Mouse (Mus musculus): ENCODE measurements at regions not wholly inside any gene's neighbourhood (a gene's known extent, or its start where the extent isn't known, plus 50 kb on each side); places are given as distances from the start of the nearest gene placed in this dataset.

DNA sequence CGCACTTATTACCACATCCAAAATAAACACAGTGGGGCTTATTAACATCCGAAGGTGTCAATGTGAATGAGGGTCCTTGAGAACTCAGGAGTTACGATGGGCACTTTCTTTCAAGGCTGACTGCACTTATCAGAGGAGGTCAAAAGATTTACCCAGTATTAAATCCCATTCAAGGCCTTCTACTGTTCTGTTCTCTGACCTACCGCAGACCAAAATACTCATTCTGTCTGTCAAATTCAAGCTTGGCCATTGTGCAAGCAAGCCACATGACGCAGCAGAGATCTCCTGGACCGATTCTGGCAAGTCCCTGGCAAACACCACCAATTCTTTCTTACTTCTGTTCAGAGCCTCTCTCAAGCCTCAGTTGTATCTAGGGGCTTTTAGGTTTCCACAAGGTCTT, 80.8 kb upstream of the Maf start:
- ATAC-seq (ENCODE audit: insufficient number of reproducible peaks, insufficient read depth, low FRiP score, low TSS enrichment) = no peak
- no peaks in the 10 kb centered on the region for H3K9me3 ChIP-seq
- 71% methylated on average over 6 of the region's 6 CpGs for WGBS
- no peak overlapping the region for H3K27ac ChIP-seq
- no peaks in the 10 kb centered on the region for H3K36me3 ChIP-seq
- H3K4me3 ChIP-seq = no peak overlapping the region
- no peak overlapping the region for H3K4me2 ChIP-seq (replicated peaks)
- H3K4me1 ChIP-seq = no peaks in the 10 kb centered on the region
- no peaks in the 10 kb centered on the region for H3K27me3 ChIP-seq
- H3K9ac ChIP-seq = no peak overlapping the region

DNA sequence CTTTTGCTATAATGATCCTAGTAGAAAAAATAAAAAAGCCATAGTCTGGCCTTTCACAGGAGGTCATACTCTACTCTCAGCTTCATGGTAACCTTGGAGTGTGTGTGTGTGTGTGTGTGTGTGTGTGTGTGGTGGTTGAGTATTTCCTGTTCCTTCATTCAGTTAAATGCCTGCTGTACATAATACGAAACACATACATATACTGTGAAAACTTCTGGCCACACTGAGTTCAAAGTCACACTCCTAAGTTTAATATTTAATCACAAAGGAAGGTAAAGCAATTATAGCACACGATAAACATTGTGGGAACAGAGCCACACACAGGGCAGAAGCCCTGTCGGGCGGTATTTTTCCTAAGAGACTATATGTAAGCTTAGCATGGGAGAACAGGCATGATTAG, 78.6 kb upstream of the Maf start:
- no peak overlapping the region for H3K4me2 ChIP-seq (replicated peaks)
- WGBS = 92% methylated on average over 4 of the region's 4 CpGs
- no peaks in the 10 kb centered on the region for H3K36me3 ChIP-seq
- ATAC-seq (ENCODE audit: insufficient number of reproducible peaks, insufficient read depth, low FRiP score, low TSS enrichment) = no peak
- H3K27ac ChIP-seq = no peak overlapping the region
- H3K9ac ChIP-seq = no peak overlapping the region
- H3K9me3 ChIP-seq = no peaks in the 10 kb centered on the region
- no peaks in the 10 kb centered on the region for H3K27me3 ChIP-seq
- no peak overlapping the region for H3K4me3 ChIP-seq
- H3K4me1 ChIP-seq = no peaks in the 10 kb centered on the region

DNA sequence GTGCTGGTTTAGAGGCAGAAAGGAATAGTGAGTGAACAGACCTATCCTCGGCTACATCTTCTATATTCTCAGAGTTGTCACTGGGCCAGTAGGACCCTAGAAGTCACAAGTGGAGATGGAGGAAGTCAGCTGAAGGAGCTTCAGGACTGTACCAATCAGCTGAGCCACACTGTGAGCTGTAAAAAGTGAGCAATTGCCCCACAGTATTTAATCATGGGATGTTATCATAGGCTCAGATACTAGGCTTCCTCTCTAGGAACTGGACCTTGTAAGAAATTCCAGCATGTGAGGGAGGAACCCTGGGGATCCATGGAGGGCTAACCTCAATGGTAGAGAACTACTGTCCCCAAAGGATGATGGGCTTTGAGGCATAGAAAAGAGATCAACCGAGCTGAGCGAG, 78.2 kb upstream of the Maf start:
- Histone ChIP-seq H3K27ac (no peak overlapping the region), H3K9me3 (no peaks in the 10 kb centered on the region), H3K9ac (no peak overlapping the region), H3K4me2 (replicated peaks) (no peak overlapping the region), H3K4me1 (no peaks in the 10 kb centered on the region), H3K27me3 (no peaks in the 10 kb centered on the region), H3K36me3 (no peaks in the 10 kb centered on the region), H3K4me3 (no peak overlapping the region)
- WGBS = 94% methylated on average over 3 of the region's 3 CpGs
- no peak for ATAC-seq (ENCODE audit: insufficient number of reproducible peaks, insufficient read depth, low FRiP score, low TSS enrichment)

DNA sequence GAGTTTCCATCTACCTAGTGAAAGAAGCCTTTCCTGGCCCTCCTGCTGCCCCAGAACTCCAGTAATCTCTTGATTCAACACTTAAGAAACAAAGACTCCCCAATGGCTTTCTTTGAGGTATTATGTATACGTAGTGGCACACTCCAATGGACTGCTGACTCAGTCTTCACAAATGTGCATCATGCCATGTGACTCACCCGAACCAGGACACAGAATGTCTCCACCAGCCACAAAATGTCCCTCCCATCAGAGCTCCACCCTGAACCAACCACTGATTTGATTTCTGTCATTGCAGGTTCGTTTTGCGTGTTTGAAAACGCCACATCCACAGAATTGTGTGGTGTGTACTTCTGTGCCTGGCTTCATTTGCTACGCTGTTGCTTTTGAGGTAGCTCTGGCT, 75.8 kb upstream of the Maf start:
- Histone ChIP-seq H3K4me1 (no peaks in the 10 kb centered on the region), H3K9me3 (no peaks in the 10 kb centered on the region), H3K9ac (no peak overlapping the region), H3K36me3 (no peaks in the 10 kb centered on the region), H3K27ac (no peak overlapping the region), H3K27me3 (no peaks in the 10 kb centered on the region), H3K4me3 (no peak overlapping the region), H3K4me2 (replicated peaks) (no peak overlapping the region)
- ATAC-seq (ENCODE audit: insufficient number of reproducible peaks, insufficient read depth, low FRiP score, low TSS enrichment) = no peak
- 90% methylated on average over 6 of the region's 6 CpGs for WGBS

DNA sequence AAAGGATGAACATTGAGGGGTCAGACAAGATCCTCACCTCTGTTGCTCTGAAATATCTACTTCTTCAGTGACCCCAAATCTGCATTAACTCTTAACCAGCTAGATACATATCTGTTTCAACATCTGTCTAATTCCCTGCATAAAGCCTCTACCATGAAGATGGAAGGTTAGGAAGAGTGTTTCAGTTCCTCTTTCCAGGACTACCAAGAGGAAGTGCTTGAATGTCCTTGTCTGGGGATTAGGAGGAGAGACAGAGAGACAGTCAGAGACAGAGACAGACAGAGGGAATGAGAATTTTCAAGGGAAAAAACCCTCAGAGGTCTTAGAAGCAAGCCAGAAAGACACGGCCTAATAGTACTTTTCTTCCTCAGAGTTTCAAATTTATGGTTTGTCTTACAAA, 70.8 kb upstream of the Maf start:
- H3K9ac ChIP-seq = no peak overlapping the region
- H3K4me3 ChIP-seq = no peak overlapping the region
- 92% methylated on average over 1 of the region's 1 CpGs for WGBS

DNA sequence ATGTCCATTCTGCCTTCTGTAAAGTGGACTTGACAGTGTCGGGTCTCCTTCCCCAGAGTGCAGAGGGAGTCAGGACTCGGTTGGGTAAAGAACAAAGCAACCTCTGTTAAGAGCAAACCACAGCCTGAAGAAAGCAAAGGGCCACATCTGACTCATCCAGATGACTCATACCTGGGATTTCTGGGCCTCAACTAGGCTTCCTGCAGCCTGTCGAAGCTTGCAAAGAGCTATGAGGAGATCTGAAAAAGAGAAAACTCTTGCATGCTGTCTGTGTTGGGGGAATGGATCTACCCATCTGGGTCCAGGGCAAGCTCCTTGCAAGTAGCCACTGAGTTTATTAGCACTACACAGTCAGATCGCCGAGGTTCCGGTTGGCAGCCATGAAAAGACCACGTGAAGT, 63.5 kb upstream of the Maf start:
- H3K4me2 ChIP-seq (replicated peaks) = no peak overlapping the region
- no peak for ATAC-seq (ENCODE audit: insufficient number of reproducible peaks, insufficient read depth, low FRiP score, low TSS enrichment)
- WGBS = 69% methylated on average over 7 of the region's 7 CpGs

More for the DNA sequence above, 70.8 kb upstream of the Maf start:
- Histone ChIP-seq H3K36me3 (no peaks in the 10 kb centered on the region), H3K4me2 (replicated peaks) (no peak overlapping the region), H3K27me3 (no peaks in the 10 kb centered on the region), H3K27ac (no peak overlapping the region), H3K9me3 (no peaks in the 10 kb centered on the region), H3K4me1 (no peaks in the 10 kb centered on the region)
- no peak for ATAC-seq (ENCODE audit: insufficient number of reproducible peaks, insufficient read depth, low FRiP score, low TSS enrichment)

DNA sequence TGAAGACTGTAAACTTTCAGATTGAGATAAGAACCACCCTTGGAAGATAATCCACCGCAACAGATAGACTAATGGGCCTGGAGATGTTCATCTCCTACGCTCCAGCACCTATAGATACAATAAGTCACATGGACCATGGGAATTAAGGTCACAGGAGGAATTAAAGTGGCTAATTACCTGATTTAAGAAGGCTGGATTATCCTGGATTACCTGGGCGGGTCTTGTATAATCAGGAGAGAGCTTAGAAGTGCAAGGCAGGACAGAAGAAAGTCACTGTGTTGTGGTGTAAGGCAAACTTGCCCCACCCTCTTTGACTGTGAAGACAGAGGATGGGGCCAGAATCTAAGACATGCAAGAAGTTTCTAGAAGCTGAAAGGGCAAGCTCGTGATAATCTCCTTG, 61.0 kb upstream of the Maf start:
- H3K9ac ChIP-seq = no peak overlapping the region
- no peak overlapping the region for H3K4me2 ChIP-seq (replicated peaks)
- ATAC-seq (ENCODE audit: insufficient number of reproducible peaks, insufficient read depth, low FRiP score, low TSS enrichment) = no peak
- H3K27ac ChIP-seq = no peak overlapping the region
- H3K4me3 ChIP-seq = no peak overlapping the region
- H3K4me1 ChIP-seq = peaks cover 10% of the 10 kb centered on the region
- H3K36me3 ChIP-seq = no peaks in the 10 kb centered on the region
- no peaks in the 10 kb centered on the region for H3K27me3 ChIP-seq
- H3K9me3 ChIP-seq = no peaks in the 10 kb centered on the region
- 85% methylated on average over 4 of the region's 4 CpGs for WGBS

More for the DNA sequence above, 63.5 kb upstream of the Maf start:
- H3K27me3 ChIP-seq = no peaks in the 10 kb centered on the region
- H3K27ac ChIP-seq = no peak overlapping the region
- no peaks in the 10 kb centered on the region for H3K9me3 ChIP-seq
- no peak overlapping the region for H3K9ac ChIP-seq
- H3K4me1 ChIP-seq = peaks cover 8% of the 10 kb centered on the region
- no peak overlapping the region for H3K4me3 ChIP-seq
- H3K36me3 ChIP-seq = no peaks in the 10 kb centered on the region

DNA sequence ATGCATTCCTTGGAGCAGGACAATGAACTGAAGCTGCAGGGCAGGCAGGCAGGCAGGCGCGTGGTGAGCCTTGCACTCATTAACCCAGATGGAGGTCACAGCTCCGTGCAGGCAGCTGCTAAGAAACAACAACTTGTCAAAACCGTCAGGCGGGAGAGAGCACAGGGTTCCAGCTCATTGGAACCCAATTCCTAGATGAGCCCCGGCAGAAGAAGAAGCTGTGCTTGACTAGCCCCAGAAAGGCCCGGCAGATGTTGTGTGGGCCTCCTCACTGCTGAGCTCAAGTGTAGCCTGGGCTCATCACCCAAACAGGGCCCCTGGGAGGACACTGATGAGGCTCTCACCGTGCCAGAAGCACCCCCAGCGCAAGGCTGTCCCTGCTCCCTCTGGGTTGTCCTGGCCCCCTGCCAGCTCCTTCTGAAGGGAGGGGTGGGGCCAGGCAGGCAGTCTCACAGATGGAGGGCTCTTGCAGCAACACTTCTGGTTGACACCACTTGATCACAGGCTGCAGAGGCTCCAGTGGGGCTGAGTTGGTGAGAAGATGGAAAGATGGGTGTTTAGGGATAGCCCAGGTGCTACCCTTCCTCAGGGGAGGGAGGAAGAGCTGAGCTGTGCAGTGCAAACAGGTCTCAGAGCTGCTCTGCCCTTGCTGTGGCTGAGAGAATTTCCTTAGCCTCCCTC, 58.8 kb upstream of the Maf start:
- H3K27ac ChIP-seq = 0 out of 2 replicates have a peak overlapping the region, but pooled peaks have one; percentile 0
- WGBS = 16% methylated on average over 9 of the region's 9 CpGs

DNA sequence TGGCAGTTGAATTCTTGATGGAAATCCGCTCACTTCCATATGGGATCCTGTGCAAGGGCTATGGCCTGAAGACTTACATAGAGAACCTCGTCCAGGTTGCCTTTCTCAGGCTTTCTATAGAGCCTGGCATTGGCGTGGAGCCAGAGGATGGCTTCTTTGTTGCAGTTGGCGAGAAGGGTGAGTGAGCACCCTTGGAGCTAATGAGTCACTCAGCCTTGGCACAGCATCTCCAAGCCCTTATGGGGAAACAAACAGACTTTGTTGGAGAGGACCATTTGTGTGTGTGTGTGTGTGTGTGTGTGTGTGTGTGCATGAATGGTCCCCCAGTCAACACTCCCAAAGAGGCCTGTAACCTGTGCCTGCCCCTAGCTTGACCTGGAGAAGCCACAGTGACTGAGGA, 57.0 kb upstream of the Maf start:
- no peaks in the 10 kb centered on the region for H3K9me3 ChIP-seq
- ATAC-seq (ENCODE audit: insufficient number of reproducible peaks, insufficient read depth, low FRiP score, low TSS enrichment) = no peak
- H3K4me2 ChIP-seq (replicated peaks) = no peak overlapping the region
- no peak overlapping the region for H3K9ac ChIP-seq
- H3K36me3 ChIP-seq = no peaks in the 10 kb centered on the region
- no peak overlapping the region for H3K4me3 ChIP-seq
- WGBS = 81% methylated on average over 4 of the region's 4 CpGs
- peaks cover 10% of the 10 kb centered on the region for H3K4me1 ChIP-seq
- no peaks in the 10 kb centered on the region for H3K27me3 ChIP-seq
- H3K27ac ChIP-seq = no peak overlapping the region

More for the DNA sequence above, 58.8 kb upstream of the Maf start:
- Histone ChIP-seq H3K4me2 (replicated peaks) (no peak overlapping the region), H3K36me3 (no peaks in the 10 kb centered on the region), H3K27me3 (no peaks in the 10 kb centered on the region), H3K4me3 (no peak overlapping the region), H3K4me1 (peaks cover 10% of the 10 kb centered on the region), H3K9ac (no peak overlapping the region), H3K9me3 (no peaks in the 10 kb centered on the region)
- peak; percentile 72 for ATAC-seq (ENCODE audit: insufficient number of reproducible peaks, insufficient read depth, low FRiP score, low TSS enrichment)

DNA sequence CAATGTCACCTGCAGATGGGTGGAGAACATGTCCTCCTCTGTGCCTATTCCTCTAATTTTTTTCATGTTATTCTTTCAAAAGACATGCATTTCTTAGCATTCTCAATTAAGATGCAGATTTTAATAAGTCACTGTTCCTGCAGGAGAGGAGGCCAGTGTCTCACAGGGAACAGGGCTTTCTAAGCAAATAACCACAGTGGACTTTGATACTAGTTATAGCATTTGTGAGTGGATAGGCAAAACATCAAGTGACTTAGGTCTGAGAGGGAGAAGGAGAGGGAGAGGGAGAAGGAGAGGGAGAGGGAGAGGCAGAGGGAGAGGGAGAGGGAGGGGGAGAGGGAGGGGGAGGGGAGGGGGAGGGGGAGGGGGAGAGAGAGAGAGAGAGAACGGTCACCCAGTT, 50.4 kb upstream of the Maf start:
- H3K27ac ChIP-seq = no peak overlapping the region
- WGBS = 80% methylated on average over 1 of the region's 1 CpGs

More for the DNA sequence above, 50.4 kb upstream of the Maf start:
- Histone ChIP-seq H3K4me2 (replicated peaks) (no peak overlapping the region), H3K9me3 (no peaks in the 10 kb centered on the region), H3K4me3 (no peak overlapping the region), H3K36me3 (no peaks in the 10 kb centered on the region), H3K4me1 (no peaks in the 10 kb centered on the region), H3K27me3 (no peaks in the 10 kb centered on the region), H3K9ac (no peak overlapping the region)
- no peak for ATAC-seq (ENCODE audit: insufficient number of reproducible peaks, insufficient read depth, low FRiP score, low TSS enrichment)
